Mouse (Mus musculus) intestine, postnatal 0 days (tissue): ENCODE measurements around the gene Psmd13. TPM values are rescaled to one million over a fixed set of nuclear protein-coding genes. Genes with fewer than 3 reads are reported as not detected.

ENCODE experiments used
- ATAC-seq: fragments of 200-750 bp; cut with Nextera tagmentation; 2 replicates; pipeline ENCODE4 v1.8.0; 2017; ENCODE audit warnings: mild to moderate bottlenecking, moderate TSS enrichment, moderate library complexity
- H3K27ac ChIP-seq: fragments of 300-500 bp; sonication (generic); 2 replicates; pipeline ENCODE4 v1.5.1; 2014; ENCODE audit warnings: mild to moderate bottlenecking, low read depth, low read length, moderate library complexity
- H3K27me3 ChIP-seq: fragments of 300-500 bp; sonication (generic); replicated peaks from 2 replicates; pipeline ENCODE4 v1.6.1; 2014; ENCODE audit warnings: low read length, mixed read lengths; ENCODE audit not compliant: control insufficient read depth, insufficient read depth
- H3K36me3 ChIP-seq: fragments of 300-500 bp; sonication (generic); 2 replicates; pipeline ENCODE4 v1.6.1; 2014; ENCODE audit warnings: mild to moderate bottlenecking, moderate library complexity; ENCODE audit not compliant: control insufficient read depth, insufficient read depth
- H3K4me1 ChIP-seq: fragments of 300-500 bp; sonication (generic); replicated peaks from 2 replicates; pipeline ENCODE4 v1.6.1; 2014; ENCODE audit warnings: antibody characterized with exemption, low read length, mixed read lengths; ENCODE audit not compliant: control insufficient read depth, insufficient read depth
- H3K4me2 ChIP-seq: fragments of 300-500 bp; sonication (generic); replicated peaks from 2 replicates; pipeline ENCODE4 v1.6.1; 2014; ENCODE audit warnings: low read depth, mild to moderate bottlenecking, moderate library complexity
- H3K4me3 ChIP-seq: fragments of 300-500 bp; sonication (generic); 2 replicates; pipeline ENCODE4 v1.5.1; 2014; ENCODE audit warnings: low read depth, low read length
- H3K9ac ChIP-seq: fragments of 300-500 bp; sonication (generic); 2 replicates; pipeline ENCODE4 v1.6.1; 2014; ENCODE audit warnings: mild to moderate bottlenecking, low read depth, low read length
- H3K9me3 ChIP-seq: fragments of 300-500 bp; sonication (generic); 2 replicates; pipeline ENCODE4 v1.6.1; 2016; ENCODE audit warnings: mixed run types; ENCODE audit not compliant: control insufficient read depth
- CTCF ChIP-seq: sonication (generic); IDR thresholded peaks from 2 replicates; pipeline ENCODE4 v1.5.1; 2016; ENCODE audit warnings: low read depth, mild to moderate bottlenecking, control low read depth, antibody characterized with exemption, moderate library complexity
- WGBS: fragments of 180-500 bp; shearing (Covaris S2); extraction: QIAGEN DNeasy Blood & Tissue Kit; methylation state at CpG from one replicate; pipeline ENCODE4 v1.1.7; 2014; 5-methylcytosine and 5-hydroxymethylcytosine counted together
- polyA plus RNA-seq: library from polyadenylated mRNA; unstranded; fragments of >200 nt; fragmentation: Nextera tagmentation; extraction: Ambion mirVana; gene quantifications from 2 replicates; pipeline ENCODE4 v1.2.1, GENCODE M21; 2015

Psmd13 gene
- polyA plus RNA-seq, 1 experiment from 2014 or later = 155 TPM

- no peak for TF ChIP-seq CTCF
- no peak for ATAC-seq
- 0 out of 2 replicates have a peak overlapping the region, but pooled peaks have one; percentile 10 for H3K4me2 ChIP-seq
- H3K9ac ChIP-seq = no peak overlapping the region
- 84% methylated on average over 10 of the region's 10 CpGs for WGBS
- H3K27ac ChIP-seq = peak overlapping the region; percentile 78
- H3K27me3 ChIP-seq = no peaks in the 10 kb centered on the region
- H3K4me3 ChIP-seq = no peak overlapping the region
- H3K4me1 ChIP-seq = peaks cover 6% of the 10 kb centered on the region
- H3K36me3 ChIP-seq = peaks cover 32% of the 10 kb centered on the region
- H3K9me3 ChIP-seq = no peaks in the 10 kb centered on the region
Observed at GRCm38 (mm10) chr7:140942811-140943210, 61.0 kb downstream of the Psmd13 start.

DNA sequence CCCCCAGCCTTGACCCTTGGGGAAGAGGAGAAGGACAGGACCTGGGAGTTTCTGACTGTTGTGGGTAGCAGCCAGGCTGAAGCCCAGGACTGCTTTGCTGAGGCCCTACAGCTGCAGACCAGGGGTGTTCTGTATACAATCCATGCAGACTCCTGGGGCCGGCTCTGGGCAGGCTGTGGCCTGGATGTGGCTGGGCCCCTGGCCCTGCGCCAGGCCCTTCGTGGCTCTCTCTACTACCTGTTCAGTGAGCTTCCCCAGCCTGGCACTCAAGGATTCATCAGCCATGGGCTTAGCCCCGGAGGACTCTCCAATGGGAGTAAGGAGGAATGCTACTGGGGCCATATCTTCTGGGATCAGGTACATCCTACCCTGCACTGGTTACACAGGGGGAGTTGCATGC lies 61.6 kb downstream of the Psmd13 start:
- Histone ChIP-seq H3K36me3 (peaks cover 37% of the 10 kb centered on the region), H3K27ac (no peak overlapping the region), H3K4me2 (no peak overlapping the region), H3K9ac (no peak overlapping the region), H3K4me1 (peaks cover 6% of the 10 kb centered on the region), H3K4me3 (no peak overlapping the region), H3K27me3 (no peaks in the 10 kb centered on the region), H3K9me3 (no peaks in the 10 kb centered on the region)
- no peak for TF ChIP-seq CTCF
- WGBS = 58% methylated on average over 4 of the region's 4 CpGs
- ATAC-seq = no peak

DNA sequence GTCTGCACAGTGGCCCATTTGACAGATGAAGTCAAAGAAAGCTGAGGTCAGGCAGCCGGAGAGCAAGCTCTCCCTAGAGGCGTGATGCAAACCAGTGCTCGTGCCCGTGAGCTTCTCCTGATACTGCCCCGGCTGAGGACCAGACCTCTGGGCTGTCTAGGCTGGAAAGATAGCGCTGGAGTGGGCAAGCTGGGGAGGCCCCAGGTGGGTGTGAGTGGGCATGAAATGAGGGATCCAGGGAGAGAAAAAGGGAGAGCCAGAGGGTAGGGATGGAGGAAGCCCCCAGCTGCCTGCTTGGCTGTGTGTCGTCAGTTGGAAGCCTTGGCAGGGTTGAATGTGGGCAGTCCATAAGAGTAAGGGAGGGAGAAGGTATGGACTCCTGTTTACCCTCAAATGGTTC lies 62.5 kb downstream of the Psmd13 start:
- ATAC-seq = no peak
- Histone ChIP-seq H3K9ac (no peak overlapping the region), H3K4me2 (no peak overlapping the region), H3K9me3 (no peaks in the 10 kb centered on the region), H3K4me1 (peaks cover 6% of the 10 kb centered on the region), H3K27ac (no peak overlapping the region), H3K36me3 (peaks cover 46% of the 10 kb centered on the region), H3K4me3 (no peak overlapping the region), H3K27me3 (no peaks in the 10 kb centered on the region)
- 91% methylated on average over 7 of the region's 7 CpGs for WGBS
- TF ChIP-seq CTCF = no peak

- H3K4me1 ChIP-seq = peaks cover 9% of the 10 kb centered on the region
- H3K27me3 ChIP-seq = no peaks in the 10 kb centered on the region
- H3K4me3 ChIP-seq = no peak overlapping the region
- no peak overlapping the region for H3K4me2 ChIP-seq
- no peak for ATAC-seq
- H3K36me3 ChIP-seq = peaks cover 53% of the 10 kb centered on the region
- WGBS = 95% methylated on average over 5 of the region's 5 CpGs
- no peak overlapping the region for H3K27ac ChIP-seq
- no peak overlapping the region for H3K9ac ChIP-seq
- no peaks in the 10 kb centered on the region for H3K9me3 ChIP-seq
- TF ChIP-seq CTCF = no peak
Observed at GRCm38 (mm10) chr7:140945247-140945646, 63.5 kb downstream of the Psmd13 start.

GRCm38 (mm10) chr7:140946311-140946710 lies 64.5 kb downstream of the Psmd13 start:
- peaks cover 53% of the 10 kb centered on the region for H3K36me3 ChIP-seq
- no peak for ATAC-seq
- WGBS = 92% methylated on average over 10 of the region's 10 CpGs
- H3K27me3 ChIP-seq = no peaks in the 10 kb centered on the region
- H3K9ac ChIP-seq = no peak overlapping the region
- peaks cover 11% of the 10 kb centered on the region; the same call in 1 of the 2 replicates for H3K4me1 ChIP-seq
- H3K4me3 ChIP-seq = no peak overlapping the region
- H3K4me2 ChIP-seq = no peak overlapping the region
- TF ChIP-seq CTCF = no peak
- H3K9me3 ChIP-seq = no peaks in the 10 kb centered on the region
- H3K27ac ChIP-seq = no peak overlapping the region

- Histone ChIP-seq H3K27ac (no peak overlapping the region), H3K4me2 (no peak overlapping the region), H3K9me3 (no peaks in the 10 kb centered on the region), H3K4me1 (peaks cover 10% of the 10 kb centered on the region; the same call in 1 of the 2 replicates), H3K27me3 (no peaks in the 10 kb centered on the region), H3K4me3 (no peak overlapping the region), H3K36me3 (peaks cover 53% of the 10 kb centered on the region), H3K9ac (no peak overlapping the region)
- 49% methylated on average over 7 of the region's 7 CpGs for WGBS
- no peak for TF ChIP-seq CTCF
- ATAC-seq = peak; percentile 15; the same call in 1 of the 2 replicates
Observed at GRCm38 (mm10) chr7:140946980-140947379, 65.2 kb downstream of the Psmd13 start.

- Histone ChIP-seq H3K4me3 (no peak overlapping the region), H3K27me3 (no peaks in the 10 kb centered on the region), H3K4me1 (peaks cover 5% of the 10 kb centered on the region; the same call in 1 of the 2 replicates), H3K4me2 (no peak overlapping the region), H3K36me3 (peaks cover 56% of the 10 kb centered on the region), H3K27ac (no peak overlapping the region), H3K9ac (no peak overlapping the region), H3K9me3 (no peaks in the 10 kb centered on the region)
- no peak for ATAC-seq
- no peak for TF ChIP-seq CTCF
- 66% methylated on average over 8 of the region's 8 CpGs for WGBS
Observed at GRCm38 (mm10) chr7:140948161-140948560, 66.4 kb downstream of the Psmd13 start.

Other genes starting within 250 kb of the Psmd13 start
- gene Olfr53, start 235.5 kb upstream of the Psmd13 start, polyA plus RNA-seq = not detected in 2 replicates
- gene Olfr539, start 222.0 kb upstream of the Psmd13 start, polyA plus RNA-seq = not detected in 2 replicates
- not detected in 2 replicates for gene Olfr45, start 200.0 kb upstream of the Psmd13 start, polyA plus RNA-seq
- gene Olfr541, start 184.7 kb upstream of the Psmd13 start, polyA plus RNA-seq = not detected in 2 replicates
- not detected in 2 replicates for gene Cyp2e1, start 118.2 kb upstream of the Psmd13 start, polyA plus RNA-seq
- 0.18 and 0.30 TPM in 2 replicates for gene Syce1, start 94.1 kb upstream of the Psmd13 start, polyA plus RNA-seq
- gene Zfp941, start 59.8 kb upstream of the Psmd13 start, polyA plus RNA-seq = 0.59 and 0.76 TPM in 2 replicates
- gene Urah, start 47.0 kb upstream of the Psmd13 start, polyA plus RNA-seq = 52.2 and 55.3 TPM in 2 replicates
- gene Scgb1c1, start 36.4 kb upstream of the Psmd13 start, polyA plus RNA-seq = not detected in 2 replicates
- not detected in 2 replicates for gene Odf3, start 34.2 kb upstream of the Psmd13 start, polyA plus RNA-seq
- not detected in 2 replicates for gene Gm45785, start 25.6 kb upstream of the Psmd13 start, polyA plus RNA-seq
- 42.3 and 47.7 TPM in 2 replicates for gene Ric8a, start 25.0 kb upstream of the Psmd13 start, polyA plus RNA-seq
- 42.4 and 52.6 TPM in 2 replicates for gene Bet1l, start 24.4 kb upstream of the Psmd13 start, polyA plus RNA-seq
- 28.9 and 30.9 TPM in 2 replicates for gene Sirt3, start 341 bp downstream of the Psmd13 start, polyA plus RNA-seq
- 0.53 and 0.69 TPM in 2 replicates for gene Cox8b, start 18.5 kb downstream of the Psmd13 start, polyA plus RNA-seq
- 52.8 and 53.0 TPM in 2 replicates for gene Nlrp6, start 38.9 kb downstream of the Psmd13 start, polyA plus RNA-seq
- 18.9 and 19.4 TPM in 2 replicates for gene Pgghg, start 59.4 kb downstream of the Psmd13 start, polyA plus RNA-seq
- 0.34 and 0.75 TPM in 2 replicates for gene Ifitm5, start 68.3 kb downstream of the Psmd13 start, polyA plus RNA-seq
- 0.38 TPM in 1 of 2 replicates, not detected in the other for gene Gm45717, start 74.0 kb downstream of the Psmd13 start, polyA plus RNA-seq
- 686 and 738 TPM in 2 replicates for gene Ifitm2, start 74.0 kb downstream of the Psmd13 start, polyA plus RNA-seq
- 122 and 133 TPM in 2 replicates for gene Ifitm1, start 85.3 kb downstream of the Psmd13 start, polyA plus RNA-seq
- gene Ifitm3, start 128.8 kb downstream of the Psmd13 start, polyA plus RNA-seq = 324 and 334 TPM in 2 replicates
- 0.93 and 1.0 TPM in 2 replicates for gene Ifitm6, start 136.0 kb downstream of the Psmd13 start, polyA plus RNA-seq
- not detected in 2 replicates for gene Gm17387, start 147.2 kb downstream of the Psmd13 start, polyA plus RNA-seq
- 1.9 and 2.9 TPM in 2 replicates for gene B4galnt4, start 179.1 kb downstream of the Psmd13 start, polyA plus RNA-seq
- 35.3 and 38.6 TPM in 2 replicates for gene Pkp3, start 196.2 kb downstream of the Psmd13 start, polyA plus RNA-seq
- 42.1 and 43.2 TPM in 2 replicates for gene Sigirr, start 218.6 kb downstream of the Psmd13 start, polyA plus RNA-seq
- 46.8 and 50.1 TPM in 2 replicates for gene Ano9, start 235.8 kb downstream of the Psmd13 start, polyA plus RNA-seq
- 36.6 and 37.7 TPM in 2 replicates for gene Ptdss2, start 240.4 kb downstream of the Psmd13 start, polyA plus RNA-seq